Mouse (Mus musculus) hindbrain, embryonic 12.5 days (tissue): ENCODE data around the gene Ttc9b. TPM values are rescaled to one million over a fixed set of nuclear protein-coding genes. Genes with fewer than 3 reads are reported as not detected.
A peak's percentile ranks its signal among the peaks of the same experiment; 100 is the strongest.
"Not testable (repeated sequence)": the region's sequence is repeated elsewhere in the genome, so short reads cannot be mapped to it uniquely, and the experiment has no call there.

Source experiments
- ATAC-seq: fragments of 200-750 bp; cut with Nextera tagmentation; 2 replicates; pipeline ENCODE4 v1.8.0; 2017; ENCODE audit warnings: moderate TSS enrichment; ENCODE audit not compliant: low FRiP score
- H3K27ac ChIP-seq: fragments of 300-500 bp; sonication (generic); 2 replicates; pipeline ENCODE4 v1.5.1; 2016; ENCODE audit warnings: mild to moderate bottlenecking
- H3K27me3 ChIP-seq: fragments of 300-500 bp; sonication (generic); 2 replicates; pipeline ENCODE4 v1.6.1; 2016; ENCODE audit warnings: mild to moderate bottlenecking
- H3K36me3 ChIP-seq: fragments of 300-500 bp; sonication (generic); 2 replicates; pipeline ENCODE4 v1.6.1; 2016; ENCODE audit warnings: mild to moderate bottlenecking
- H3K4me1 ChIP-seq: fragments of 300-500 bp; sonication (generic); 2 replicates; pipeline ENCODE4 v1.6.1; 2016
- H3K4me2 ChIP-seq: fragments of 300-500 bp; sonication (generic); replicated peaks from 2 replicates; pipeline ENCODE4 v1.6.1; 2016; ENCODE audit warnings: mild to moderate bottlenecking
- H3K4me3 ChIP-seq: fragments of 300-500 bp; sonication (generic); 2 replicates; pipeline ENCODE4 v1.5.1; 2016; ENCODE audit warnings: mild to moderate bottlenecking
- H3K9ac ChIP-seq: fragments of 300-500 bp; sonication (generic); 2 replicates; pipeline ENCODE4 v1.6.1; 2016; ENCODE audit warnings: mild to moderate bottlenecking, moderate library complexity
- H3K9me3 ChIP-seq: fragments of 300-500 bp; sonication (generic); replicated peaks from 2 replicates; pipeline ENCODE4 v1.6.1; 2016; ENCODE audit warnings: mild to moderate bottlenecking
- WGBS: fragments of 180-500 bp; shearing (Covaris S2); methylation state at CpG from one replicate; pipeline ENCODE4 v1.1.7; 2016; 5-methylcytosine and 5-hydroxymethylcytosine counted together
- polyA plus RNA-seq: library from polyadenylated mRNA; unstranded; fragments of >200 nt; fragmentation: Nextera tagmentation; extraction: Ambion mirVana; gene quantifications from 2 replicates; pipeline ENCODE4 v1.2.1, GENCODE M21; 2016

Ttc9b gene
- polyA plus RNA-seq, 1 experiment from 2014 or later: 20.4 TPM

GRCm38 (mm10) chr7:27613751-27614499 is 39.8 kb upstream of the Ttc9b start:
- H3K36me3 ChIP-seq: peaks cover 48% of the 10 kb centered on the region
- no peak overlapping the region for H3K4me3 ChIP-seq
- H3K4me2 ChIP-seq: no peak overlapping the region
- WGBS: 42% methylated on average over 8 of the region's 8 CpGs
- H3K9me3 ChIP-seq: no peaks in the 10 kb centered on the region
- H3K27me3 ChIP-seq: no peaks in the 10 kb centered on the region
- no peak overlapping the region for H3K9ac ChIP-seq
- ATAC-seq: peak; percentile 73
- peak overlapping the region; percentile 64 for H3K27ac ChIP-seq
- H3K4me1 ChIP-seq: peaks cover 19% of the 10 kb centered on the region

GRCm38 (mm10) chr7:27621028-27621427 is 32.7 kb upstream of the Ttc9b start:
- Histone ChIP-seq H3K4me2 (no peak overlapping the region), H3K27me3 (no peaks in the 10 kb centered on the region), H3K4me1 (no peaks in the 10 kb centered on the region), H3K9ac (no peak overlapping the region), H3K36me3 (peaks cover 81% of the 10 kb centered on the region), H3K9me3 (no peaks in the 10 kb centered on the region), H3K4me3 (no peak overlapping the region), H3K27ac (no peak overlapping the region)
- ATAC-seq: no peak
- WGBS: 89% methylated on average over 6 of the region's 6 CpGs

DNA sequence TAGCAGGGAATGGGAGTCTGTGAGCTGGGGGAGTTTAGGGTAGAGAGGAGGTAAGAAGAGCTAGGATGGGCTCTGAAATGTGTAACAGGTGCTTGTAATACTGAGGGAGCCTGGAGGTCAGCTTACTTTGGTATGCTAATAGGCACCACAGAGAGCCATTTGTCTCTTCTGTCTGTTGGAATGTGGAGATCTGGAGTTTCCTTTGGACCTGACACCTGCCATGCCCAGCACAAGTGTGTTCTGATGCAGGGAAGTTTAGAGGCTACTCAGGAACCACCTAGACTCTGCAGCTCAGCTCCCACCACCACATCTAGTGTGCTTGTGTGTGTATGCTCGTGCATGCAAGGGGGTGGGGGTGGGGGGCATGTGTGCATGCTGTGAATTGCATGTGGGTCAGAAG is 31.5 kb upstream of the Ttc9b start:
- no peak overlapping the region for H3K27ac ChIP-seq
- peaks cover 69% of the 10 kb centered on the region for H3K36me3 ChIP-seq
- H3K4me2 ChIP-seq: no peak overlapping the region

GRCm38 (mm10) chr7:27624967-27625366 is 28.7 kb upstream of the Ttc9b start:
- ATAC-seq: no peak
- H3K4me1 ChIP-seq: no peaks in the 10 kb centered on the region
- H3K9me3 ChIP-seq: no peaks in the 10 kb centered on the region
- H3K27ac ChIP-seq: no peak overlapping the region
- no peak overlapping the region for H3K4me3 ChIP-seq
- peaks cover 68% of the 10 kb centered on the region for H3K36me3 ChIP-seq
- H3K4me2 ChIP-seq: no peak overlapping the region
- no peak overlapping the region for H3K9ac ChIP-seq
- H3K27me3 ChIP-seq: no peaks in the 10 kb centered on the region

More for the DNA sequence above, 31.5 kb upstream of the Ttc9b start:
- H3K4me3 ChIP-seq: no peak overlapping the region
- 74% methylated on average over 1 of the region's 1 CpGs for WGBS
- H3K9ac ChIP-seq: no peak overlapping the region
- no peaks in the 10 kb centered on the region for H3K27me3 ChIP-seq
- no peaks in the 10 kb centered on the region for H3K9me3 ChIP-seq
- no peaks in the 10 kb centered on the region for H3K4me1 ChIP-seq
- ATAC-seq: no peak

GRCm38 (mm10) chr7:27627707-27628106 is 26.0 kb upstream of the Ttc9b start:
- Histone ChIP-seq H3K4me2 (no peak overlapping the region), H3K4me3 (no peak overlapping the region), H3K27ac (no peak overlapping the region), H3K4me1 (no peaks in the 10 kb centered on the region), H3K27me3 (no peaks in the 10 kb centered on the region), H3K9me3 (no peaks in the 10 kb centered on the region), H3K36me3 (peaks cover 68% of the 10 kb centered on the region), H3K9ac (no peak overlapping the region)
- WGBS: 86% methylated on average over 7 of the region's 7 CpGs
- ATAC-seq: no peak

DNA sequence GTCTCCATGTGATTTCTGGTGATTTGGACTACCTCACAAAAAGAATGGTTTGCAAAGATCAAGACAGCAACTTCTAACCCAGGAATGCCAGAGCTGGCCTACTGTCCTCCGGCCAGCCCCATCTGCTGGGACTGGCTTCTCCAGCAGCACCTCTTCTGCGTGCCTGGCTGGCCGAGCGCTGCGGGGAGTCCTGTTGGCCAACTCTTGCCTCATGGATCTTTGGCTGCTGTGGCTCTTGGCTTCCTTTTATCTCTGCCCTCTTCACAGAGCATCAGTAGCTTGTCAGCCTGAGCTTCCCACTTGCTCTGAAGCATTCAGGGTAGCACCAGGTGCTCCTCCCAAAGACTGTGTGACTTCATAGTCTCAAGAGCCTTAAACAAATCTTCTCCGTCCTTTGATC is 25.5 kb upstream of the Ttc9b start:
- over 99% methylated on average over 6 of the region's 6 CpGs for WGBS
- Histone ChIP-seq H3K27ac (no peak overlapping the region), H3K9me3 (no peaks in the 10 kb centered on the region), H3K4me2 (no peak overlapping the region), H3K9ac (no peak overlapping the region), H3K36me3 (peaks cover 71% of the 10 kb centered on the region), H3K4me1 (no peaks in the 10 kb centered on the region), H3K4me3 (no peak overlapping the region), H3K27me3 (no peaks in the 10 kb centered on the region)
- ATAC-seq: no peak

GRCm38 (mm10) chr7:27628816-27629215 is 24.9 kb upstream of the Ttc9b start:
- H3K9me3 ChIP-seq, H3K9ac ChIP-seq, H3K27ac ChIP-seq, H3K27me3 ChIP-seq, H3K4me2 ChIP-seq, ATAC-seq, H3K4me1 ChIP-seq, H3K4me3 ChIP-seq: not testable (repeated sequence)
- H3K36me3 ChIP-seq: peaks cover 69% of the 10 kb centered on the region
- 92% methylated on average over 7 of the region's 7 CpGs for WGBS

DNA sequence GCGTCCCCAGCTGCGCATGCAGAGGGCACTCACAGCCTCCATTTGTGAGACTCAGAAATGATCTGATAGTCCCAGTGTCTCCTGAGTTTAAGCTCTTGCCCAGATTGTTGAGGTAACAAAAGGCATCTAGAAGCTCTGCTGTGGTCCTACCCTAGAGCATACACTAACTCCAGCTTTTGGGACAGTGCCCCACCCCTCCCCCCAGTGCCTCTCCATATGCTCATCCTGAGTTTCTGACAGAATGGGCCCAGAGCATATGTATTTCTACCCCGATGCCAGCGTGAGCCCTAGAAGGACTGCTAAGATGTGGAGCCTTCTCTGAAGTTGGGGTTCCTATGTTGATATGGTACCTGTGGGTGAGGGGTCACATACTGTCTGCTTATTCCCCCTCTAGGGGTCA is 22.3 kb upstream of the Ttc9b start:
- no peaks in the 10 kb centered on the region for H3K9me3 ChIP-seq
- no peak overlapping the region for H3K4me3 ChIP-seq
- peaks cover 74% of the 10 kb centered on the region for H3K36me3 ChIP-seq
- 96% methylated on average over 4 of the region's 4 CpGs for WGBS
- no peaks in the 10 kb centered on the region for H3K4me1 ChIP-seq
- no peak for ATAC-seq
- H3K4me2 ChIP-seq: no peak overlapping the region
- H3K27me3 ChIP-seq: no peaks in the 10 kb centered on the region
- H3K9ac ChIP-seq: no peak overlapping the region
- H3K27ac ChIP-seq: no peak overlapping the region

- Histone ChIP-seq H3K9ac (no peak overlapping the region), H3K4me2 (no peak overlapping the region), H3K36me3 (peaks cover 80% of the 10 kb centered on the region), H3K27me3 (no peaks in the 10 kb centered on the region), H3K9me3 (no peaks in the 10 kb centered on the region), H3K27ac (no peak overlapping the region), H3K4me1 (no peaks in the 10 kb centered on the region), H3K4me3 (no peak overlapping the region)
- no peak for ATAC-seq
- 99% methylated on average over 6 of the region's 6 CpGs for WGBS
Measured at GRCm38 (mm10) chr7:27633166-27633565, 20.5 kb upstream of the Ttc9b start.

GRCm38 (mm10) chr7:27634691-27635090 is 19.0 kb upstream of the Ttc9b start:
- Histone ChIP-seq H3K4me2 (no peak overlapping the region), H3K4me3 (no peak overlapping the region), H3K4me1 (no peaks in the 10 kb centered on the region), H3K27me3 (no peaks in the 10 kb centered on the region), H3K36me3 (peaks cover 65% of the 10 kb centered on the region), H3K9me3 (no peaks in the 10 kb centered on the region), H3K27ac (no peak overlapping the region), H3K9ac (no peak overlapping the region)
- no peak for ATAC-seq
- WGBS: 97% methylated on average over 6 of the region's 6 CpGs

DNA sequence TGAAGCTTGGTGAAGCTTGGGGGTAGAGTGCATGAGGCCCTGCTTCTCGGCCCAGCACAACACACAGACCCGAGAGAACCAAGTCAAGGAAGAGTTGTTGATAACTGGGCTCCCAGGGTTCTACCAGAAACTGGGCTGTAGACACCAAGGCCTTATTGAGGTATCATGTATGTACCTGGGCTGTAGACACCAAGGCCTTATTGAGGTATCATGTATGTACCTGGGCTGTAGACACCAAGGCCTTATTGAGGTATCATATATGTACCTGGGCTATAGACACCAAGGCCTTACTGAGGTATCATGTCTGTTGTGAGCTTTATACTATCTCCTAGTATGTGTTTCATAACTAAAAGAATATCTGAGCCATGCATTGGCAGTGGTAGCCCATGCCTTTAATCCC is 18.6 kb upstream of the Ttc9b start:
- H3K36me3 ChIP-seq: peaks cover 62% of the 10 kb centered on the region
- not testable (repeated sequence) for ATAC-seq, H3K9ac ChIP-seq, H3K4me1 ChIP-seq, H3K27ac ChIP-seq, H3K9me3 ChIP-seq, H3K4me2 ChIP-seq, H3K27me3 ChIP-seq, H3K4me3 ChIP-seq
- 97% methylated on average over 2 of the region's 2 CpGs for WGBS

GRCm38 (mm10) chr7:27644471-27644870 is 9.2 kb upstream of the Ttc9b start:
- Histone ChIP-seq H3K9ac (no peak overlapping the region), H3K4me3 (no peak overlapping the region), H3K36me3 (no peaks in the 10 kb centered on the region), H3K9me3 (no peaks in the 10 kb centered on the region), H3K27me3 (no peaks in the 10 kb centered on the region), H3K4me2 (no peak overlapping the region), H3K4me1 (no peaks in the 10 kb centered on the region), H3K27ac (no peak overlapping the region)
- WGBS: 53% methylated on average over 1 of the region's 1 CpGs
- no peak for ATAC-seq

DNA sequence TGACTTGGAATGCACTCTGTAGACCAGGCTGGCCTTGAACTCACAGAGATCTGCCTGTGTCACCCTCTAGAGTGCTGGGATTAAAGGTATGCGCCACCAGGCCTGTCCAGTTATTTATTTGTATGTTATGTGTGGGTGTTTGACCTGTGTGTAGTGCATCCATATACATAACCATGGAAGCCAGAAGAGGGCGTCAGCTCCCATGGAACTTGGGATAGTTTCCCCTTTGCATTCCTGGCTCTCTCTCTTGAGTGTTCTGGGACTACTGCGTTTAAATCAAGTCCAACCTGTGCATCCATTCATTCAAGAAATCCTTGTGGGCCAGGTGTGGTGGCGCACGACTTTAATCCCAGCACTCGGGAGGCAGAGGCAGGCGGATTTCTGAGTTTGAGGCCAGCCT is 7.2 kb upstream of the Ttc9b start:
- H3K27ac ChIP-seq: no peak overlapping the region
- no peaks in the 10 kb centered on the region for H3K9me3 ChIP-seq
- no peak overlapping the region for H3K9ac ChIP-seq
- no peak overlapping the region for H3K4me3 ChIP-seq
- no peak for ATAC-seq
- no peak overlapping the region for H3K4me2 ChIP-seq
- H3K27me3 ChIP-seq: no peaks in the 10 kb centered on the region
- 87% methylated on average over 7 of the region's 7 CpGs for WGBS
- no peaks in the 10 kb centered on the region for H3K36me3 ChIP-seq
- H3K4me1 ChIP-seq: no peaks in the 10 kb centered on the region
